Mouse (Mus musculus) MEL (cell line): ENCODE data around the gene Tmem33. TPM values are rescaled to one million over a fixed set of nuclear protein-coding genes. Genes with fewer than 3 reads are reported as not detected.

Experiments used
- DNase-seq: peaks from one replicate; pipeline ENCODE4 v3.0.0; 2011; ENCODE audit warnings: low read depth, low spot score
- H3K27ac ChIP-seq: 2 replicates; pipeline ENCODE4 v1.5.1; 2012; ENCODE audit warnings: low read depth, mild to moderate bottlenecking, control low read depth, low read length, moderate library complexity; ENCODE audit not compliant: control insufficient read depth
- H3K27me3 ChIP-seq, 2 experiments: fragments of 150-350 bp in 1 of 2; sonication (generic) in 1 of 2; 2 replicates each; pipeline ENCODE4 v1.6.1; 2012; ENCODE audit warnings: low read length in 2 of 2, mild to moderate bottlenecking in 2 of 2, improper control_type of control experiment in 1 of 2, moderate library complexity in 1 of 2; ENCODE audit not compliant: insufficient read depth in 2 of 2, control insufficient read depth in 1 of 2
- H3K36me3 ChIP-seq, 2 experiments: 2 replicates each; pipeline ENCODE4 v1.6.1; 2012 to 2014; ENCODE audit warnings: low read length in 2 of 2, improper control_type of control experiment in 1 of 2, inconsistent platforms in 1 of 2, mild to moderate bottlenecking in 1 of 2; ENCODE audit not compliant: insufficient read depth in 2 of 2, control insufficient read depth in 1 of 2
- H3K4me1 ChIP-seq, 2 experiments: fragments of 150-350 bp in 1 of 2; sonication (generic) in 1 of 2; 2 replicates each; pipeline ENCODE4 v1.6.1; 2012; ENCODE audit warnings: low read length in 2 of 2, improper control_type of control experiment in 1 of 2, mild to moderate bottlenecking in 1 of 2; ENCODE audit not compliant: insufficient read depth in 2 of 2, control insufficient read depth in 1 of 2
- H3K4me3 ChIP-seq, 2 experiments: fragments of 150-350 bp in 1 of 2; sonication (generic) in 1 of 2; 2 replicates each; pipeline ENCODE4 v1.5.1; 2012; ENCODE audit warnings: low read depth in 2 of 2, low read length in 2 of 2, mild to moderate bottlenecking in 2 of 2, moderate library complexity in 2 of 2, control low read depth in 1 of 2, improper control_type of control experiment in 1 of 2; ENCODE audit not compliant: control insufficient read depth in 1 of 2, insufficient read depth in 1 of 2
- H3K79me2 ChIP-seq: 2 replicates; pipeline ENCODE4 v1.6.1; 2012; ENCODE audit warnings: mild to moderate bottlenecking, low read length, moderate library complexity; ENCODE audit not compliant: control insufficient read depth, poor library complexity, insufficient read depth
- H3K9ac ChIP-seq: 2 replicates; pipeline ENCODE4 v1.6.1; 2012; ENCODE audit warnings: low read depth, mild to moderate bottlenecking, control low read depth, low read length, moderate library complexity; ENCODE audit not compliant: control insufficient read depth, poor library complexity, severe bottlenecking
- H3K9me3 ChIP-seq: fragments of 150-350 bp; sonication (generic); replicated peaks from 2 replicates; pipeline ENCODE4 v1.6.1; 2012; ENCODE audit warnings: mild to moderate bottlenecking, low read length, improper control_type of control experiment, moderate library complexity; ENCODE audit not compliant: insufficient read depth
- CTCF ChIP-seq, 3 experiments: IDR thresholded peaks in 2 of 3; conservative IDR thresholded peaks in 1 of 3; 2 replicates each; pipeline ENCODE4 v1.5.1; 2011 to 2012; ENCODE audit warnings: low read length in 3 of 3, low read depth in 2 of 3, mild to moderate bottlenecking in 2 of 3, improper control_type of control experiment in 1 of 3, inconsistent platforms in 1 of 3, mixed read lengths in 1 of 3, moderate library complexity in 1 of 3; ENCODE audit not compliant: control insufficient read depth in 1 of 3, insufficient read depth in 1 of 3, poor library complexity in 1 of 3, severe bottlenecking in 1 of 3
- ELF1 ChIP-seq: IDR thresholded peaks from 2 replicates; pipeline ENCODE4 v1.6.1; 2014; ENCODE audit warnings: low read depth, mild to moderate bottlenecking, inconsistent platforms, low read length, improper control_type of control experiment, moderate library complexity
- EP300 ChIP-seq, 2 experiments: IDR thresholded peaks; 2 replicates each; pipeline ENCODE4 v1.6.1; 2011; ENCODE audit warnings: improper control_type of control experiment in 2 of 2, low read length in 2 of 2, low read depth in 1 of 2, mild to moderate bottlenecking in 1 of 2
- ETS1 ChIP-seq: IDR thresholded peaks from 2 replicates; pipeline ENCODE4 v1.6.1; 2012; ENCODE audit warnings: low read depth, mild to moderate bottlenecking, inconsistent platforms, low read length, improper control_type of control experiment, moderate library complexity
- GABPA ChIP-seq: IDR thresholded peaks from 2 replicates; pipeline ENCODE4 v1.6.1; 2012; ENCODE audit warnings: low read depth, mild to moderate bottlenecking, inconsistent platforms, low read length, improper control_type of control experiment, moderate library complexity
- GATA1 ChIP-seq: IDR thresholded peaks from 2 replicates; pipeline ENCODE4 v1.6.1; 2011; ENCODE audit warnings: low read depth, low read length, improper control_type of control experiment
- HCFC1 ChIP-seq: IDR thresholded peaks from 2 replicates; pipeline ENCODE4 v1.6.1; 2012; ENCODE audit warnings: low read depth, mild to moderate bottlenecking, inconsistent platforms, low read length, improper control_type of control experiment, moderate library complexity
- JUND ChIP-seq: IDR thresholded peaks from 2 replicates; pipeline ENCODE4 v1.6.1; 2011; ENCODE audit warnings: low read depth, mild to moderate bottlenecking, improper control_type of control experiment, low read length
- MAFK ChIP-seq: IDR thresholded peaks from 2 replicates; pipeline ENCODE4 v1.6.1; 2011; ENCODE audit warnings: low read depth, mild to moderate bottlenecking, low read length, improper control_type of control experiment, borderline replicate concordance
- MAZ ChIP-seq: IDR thresholded peaks from 2 replicates; pipeline ENCODE4 v1.6.1; 2012; ENCODE audit warnings: low read depth, mild to moderate bottlenecking, inconsistent platforms, low read length, improper control_type of control experiment
- MXI1 ChIP-seq: IDR thresholded peaks from 2 replicates; pipeline ENCODE4 v1.6.1; 2011; ENCODE audit warnings: mild to moderate bottlenecking, low read depth, low read length, improper control_type of control experiment
- NELFE ChIP-seq: IDR thresholded peaks from 2 replicates; pipeline ENCODE4 v1.6.1; 2011; ENCODE audit warnings: low read depth, low read length, improper control_type of control experiment
- POLR2A ChIP-seq, 2 experiments: IDR thresholded peaks; 2 replicates each; pipeline ENCODE4 v1.6.1; 2011 to 2012; ENCODE audit warnings: low read length in 2 of 2, mild to moderate bottlenecking in 2 of 2, control low read depth in 1 of 2, improper control_type of control experiment in 1 of 2, low read depth in 1 of 2, moderate library complexity in 1 of 2; ENCODE audit not compliant: control insufficient read depth in 1 of 2, insufficient read depth in 1 of 2, poor library complexity in 1 of 2
- POLR2AphosphoS2 ChIP-seq: IDR thresholded peaks from 2 replicates; pipeline ENCODE4 v1.6.1; 2011; ENCODE audit warnings: low read length, improper control_type of control experiment
- POLR2AphosphoS5 ChIP-seq: IDR thresholded peaks from 2 replicates; pipeline ENCODE4 v1.6.1; 2012; ENCODE audit warnings: low read depth, borderline replicate concordance, mild to moderate bottlenecking, inconsistent platforms, low read length, moderate library complexity, mixed read lengths
- RAD21 ChIP-seq: IDR thresholded peaks from 2 replicates; pipeline ENCODE4 v1.6.1; 2011; ENCODE audit warnings: mild to moderate bottlenecking, low read depth, low read length, improper control_type of control experiment
- RCOR1 ChIP-seq: IDR thresholded peaks from 2 replicates; pipeline ENCODE4 v1.6.1; 2012; ENCODE audit warnings: low read depth, mild to moderate bottlenecking, inconsistent platforms, low read length, improper control_type of control experiment
- SIN3A ChIP-seq: IDR thresholded peaks from 2 replicates; pipeline ENCODE4 v1.6.1; 2012; ENCODE audit warnings: low read length, improper control_type of control experiment, inconsistent platforms
- TBP ChIP-seq: IDR thresholded peaks from 2 replicates; pipeline ENCODE4 v1.8.0; 2011; ENCODE audit warnings: low read depth, low read length, improper control_type of control experiment
- TCF12 ChIP-seq: IDR thresholded peaks from 2 replicates; pipeline ENCODE4 v1.6.1; 2014; ENCODE audit warnings: low read depth, mild to moderate bottlenecking, inconsistent platforms, low read length, improper control_type of control experiment, moderate library complexity
- USF1 ChIP-seq: IDR thresholded peaks from 2 replicates; pipeline ENCODE4 v1.6.1; 2014; ENCODE audit warnings: low read depth, mild to moderate bottlenecking, inconsistent platforms, low read length, improper control_type of control experiment, moderate library complexity
- ZC3H11A ChIP-seq: IDR thresholded peaks from 2 replicates; pipeline ENCODE4 v1.6.1; 2012; ENCODE audit warnings: low read depth, mild to moderate bottlenecking, inconsistent platforms, low read length, improper control_type of control experiment
- ZMIZ1 ChIP-seq: IDR thresholded peaks from 2 replicates; pipeline ENCODE4 v1.6.1; 2012; ENCODE audit warnings: low read depth, mild to moderate bottlenecking, inconsistent platforms, low read length, improper control_type of control experiment, moderate library complexity
- ZNF384 ChIP-seq: IDR thresholded peaks from 2 replicates; pipeline ENCODE4 v1.6.1; 2012; ENCODE audit warnings: low read depth, mild to moderate bottlenecking, inconsistent platforms, low read length, improper control_type of control experiment
- polyA plus RNA-seq, 2 experiments: library from polyadenylated mRNA; stranded (reverse) in 1 of 2; unstranded in 1 of 2; fragments of >175 nt in 1 of 2; fragments of >200 nt in 1 of 2; gene quantifications; 2 replicates each; pipeline versions ENCODE4 v1.2.1 to v1.2.4; 2012; ENCODE audit warnings: low replicate concordance in 2 of 2, low read depth in 1 of 2; ENCODE audit not compliant: insufficient read length in 2 of 2, insufficient read depth in 1 of 2, missing spikeins in 1 of 2
- total RNA-seq: library from RNA; depleted of rRNA; stranded (reverse); fragments of 300-350 nt; gene quantifications from 2 replicates; pipeline ENCODE4 v1.2.3, GENCODE M21; 2012

Gene Tmem33
- total and polyA plus RNA-seq, 3 experiments, result 79.3 to 312 (median 89.8) TPM

GRCm38 (mm10) chr5:67301722-67302331 is 41.5 kb downstream of the Tmem33 start (continued):
- no peak for TF ChIP-seq ZC3H11A
- TF ChIP-seq MAFK, result no peak

- H3K79me2 ChIP-seq, result peaks cover 15% of the 10 kb centered on the region
- peaks cover 11 to 22% of the 10 kb centered on the region in 2 experiments; a peak in 3 of 4 replicates for H3K4me1 ChIP-seq
- H3K27me3 ChIP-seq, result no peaks in the 10 kb centered on the region
- no peak overlapping the region for H3K9ac ChIP-seq
- 0 out of 2 replicates have a peak overlapping the region, but pooled peaks have one; percentile 35 for H3K27ac ChIP-seq
- DNase-seq, result peak; percentile 64
- no peaks in the 10 kb centered on the region for H3K9me3 ChIP-seq
- H3K4me3 ChIP-seq, result no peak overlapping the region
- TF ChIP-seq SIN3A (peak; percentile 15; the same call in 1 of the 2 replicates), ETS1 (peak; percentile 30; the same call in 1 of the 2 replicates), EP300 (IDR thresholded peaks at IDR 0.05; ENCODE audit: low read depth in 1 of 2, low read length in 2 of 2) (peak in 1 of 2 experiments; percentile 40; a peak in 1 of 4 replicates), GABPA (no peak), GATA1 (peak; percentile 30; the same call in 1 of the 2 replicates)
- peaks cover 0 to 32% of the 10 kb centered on the region in 2 experiments; a peak in 2 of 4 replicates for H3K36me3 ChIP-seq
Observed at GRCm38 (mm10) chr5:67303816-67304215, 43.5 kb downstream of the Tmem33 start.

GRCm38 (mm10) chr5:67306698-67307521 is 46.5 kb downstream of the Tmem33 start, which contains the start of gene Slc30a9:
Gene Slc30a9, plus strand, starts transcription at chr5:67306955.
- Histone ChIP-seq H3K9me3 (no peaks in the 10 kb centered on the region), H3K79me2 (peaks cover 19% of the 10 kb centered on the region), H3K4me3 (peak within 1 kb of the TSS; percentile 65 to 82), H3K27ac (peak within 1 kb of the TSS; percentile 61), H3K4me1 (peaks cover 11 to 17% of the 10 kb centered on the region in 2 experiments; a peak in 3 of 4 replicates), H3K36me3 (peaks cover 0 to 30% of the 10 kb centered on the region in 2 experiments; a peak in 2 of 4 replicates), H3K27me3 (no peaks in the 10 kb centered on the region), H3K9ac (peak within 1 kb of the TSS; percentile 83)
- TF ChIP-seq TCF12 (peak; percentile 67), ELF1 (peak; percentile 87), POLR2AphosphoS2 (peak; percentile 88), JUND (no peak), ZNF384 (no peak), ETS1 (0 out of 2 replicates have a peak, but pooled peaks have one; percentile 44), SIN3A (peak; percentile 69), CTCF (IDR thresholded peaks at IDR 0.05 in 2 of 3, conservative IDR thresholded peaks at IDR 0.05 in 1 of 3; ENCODE audit: control insufficient read depth in 1 of 3, insufficient read depth in 1 of 3, low read depth in 2 of 3, low read length in 3 of 3, poor library complexity in 1 of 3, severe bottlenecking in 1 of 3) (0 out of 6 replicates have a peak, but pooled peaks of 1 of the 3 experiments have one; percentile 3), USF1 (0 out of 2 replicates have a peak, but pooled peaks have one; percentile 11), RAD21 (no peak), MXI1 (peak; percentile 51), POLR2AphosphoS5 (no peak), NELFE (peak; percentile 95), HCFC1 (peak; percentile 85), ZMIZ1 (peak; percentile 85), TBP (peak; percentile 51; the same call in 1 of the 2 replicates), POLR2A (IDR thresholded peaks at IDR 0.05; ENCODE audit: control insufficient read depth in 1 of 2, insufficient read depth in 1 of 2, low read depth in 1 of 2, low read length in 2 of 2, poor library complexity in 1 of 2) (peak; percentile 94 to 95; a peak in 3 of 4 replicates), RCOR1 (no peak), MAZ (0 out of 2 replicates have a peak, but pooled peaks have one; percentile 37)
- peak; percentile 89 for DNase-seq
